Mouse (Mus musculus): ENCODE measurements around the gene AY358078. TPM values are rescaled to one million over a fixed set of nuclear protein-coding genes. Genes with fewer than 3 reads are reported as not detected.

Gene AY358078
- not detected for polyA plus RNA-seq (2014; fragmentation: Illumina TruSeq; extraction: RNeasy Lipid Tissue Mini Kit (QIAGEN cat#74804); ENCODE audit: low replicate concordance)

DNA sequence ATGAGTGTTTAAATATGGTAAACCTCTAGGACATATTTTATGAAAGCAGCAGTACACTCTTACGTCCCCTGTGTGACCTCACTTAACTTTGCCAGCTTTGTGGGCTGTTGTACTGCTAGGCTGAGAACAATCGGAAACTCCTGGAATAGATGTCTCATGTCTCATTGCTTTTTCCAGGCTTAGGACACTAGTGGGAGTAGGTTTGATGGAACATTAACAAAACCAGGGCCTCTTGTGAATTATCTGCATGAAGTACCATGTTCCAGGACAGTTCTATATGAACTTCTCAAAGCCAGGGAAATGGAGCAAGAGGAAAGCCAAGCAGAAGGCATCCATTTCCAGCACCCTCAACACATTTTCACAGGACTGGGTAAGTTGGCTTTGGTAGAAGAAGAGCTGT lies at the start of gene AY358078:
TSS of gene AY358078 (plus strand) at position 301 of the 400 bp plus-strand sequence.

DNA sequence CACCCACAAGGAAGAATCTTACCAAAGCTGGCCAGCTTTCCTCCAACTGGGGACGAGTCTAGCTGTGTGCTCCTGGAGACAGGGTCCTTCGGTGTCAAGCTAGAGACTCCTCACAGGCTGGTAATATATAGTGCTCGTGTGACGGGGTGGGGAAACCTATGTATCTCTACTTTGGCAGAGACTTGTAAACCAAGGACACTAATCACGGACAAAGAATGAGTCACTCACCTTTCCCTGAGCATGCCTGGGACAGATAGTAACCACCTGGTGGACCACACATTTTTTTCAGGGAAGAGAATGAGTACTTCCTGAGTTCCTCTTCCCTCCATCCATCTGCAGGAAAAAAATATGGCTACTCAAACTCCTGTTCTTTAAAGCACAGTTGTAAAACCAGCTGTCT lies 26.4 kb upstream of the AY358078 start, which contains the start of gene Ang4:
TSS of gene Ang4 (minus strand) at position 101 of the 400 bp plus-strand sequence.

DNA sequence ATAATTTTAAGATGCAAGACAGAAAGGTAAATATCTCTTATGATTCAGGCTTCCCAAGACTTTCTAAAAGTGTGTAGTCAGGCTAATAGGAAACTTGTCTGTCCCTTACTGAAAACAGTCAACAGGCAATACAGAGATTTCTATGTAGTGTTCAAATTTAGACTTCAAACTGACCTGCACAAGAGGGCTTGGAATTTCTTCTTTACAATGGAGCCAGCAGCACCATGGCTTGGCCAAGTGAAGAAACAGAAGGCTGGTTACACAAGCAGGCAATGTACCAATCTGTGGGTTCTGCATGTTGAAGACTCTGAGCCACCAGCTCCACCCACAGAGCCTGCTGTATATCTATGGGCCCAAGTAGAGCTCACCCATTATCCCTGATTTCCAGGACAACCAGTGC lies 53.6 kb downstream of the AY358078 start, which contains the start of gene Ear6:
TSS of gene Ear6 (plus strand) at position 301 of the 400 bp plus-strand sequence.

Other genes with a start within 250 kb of the AY358078 start
- not detected for gene Gm5622, start 247.3 kb upstream of the AY358078 start, polyA plus RNA-seq (2014; fragmentation: Illumina TruSeq; extraction: RNeasy Lipid Tissue Mini Kit (QIAGEN cat#74804); ENCODE audit: low replicate concordance)
- not detected for gene Gm17175, start 226.0 kb upstream of the AY358078 start, polyA plus RNA-seq (2014; fragmentation: Illumina TruSeq; extraction: RNeasy Lipid Tissue Mini Kit (QIAGEN cat#74804); ENCODE audit: low replicate concordance)
- gene Gm17174, start 207.9 kb upstream of the AY358078 start, polyA plus RNA-seq (2014; fragmentation: Illumina TruSeq; extraction: RNeasy Lipid Tissue Mini Kit (QIAGEN cat#74804); ENCODE audit: low replicate concordance), result not detected
- gene Gm17078, start 188.7 kb upstream of the AY358078 start, polyA plus RNA-seq (2014; fragmentation: Illumina TruSeq; extraction: RNeasy Lipid Tissue Mini Kit (QIAGEN cat#74804); ENCODE audit: low replicate concordance), result not detected
- not detected for gene Gm4181, start 164.4 kb upstream of the AY358078 start, polyA plus RNA-seq (2014; fragmentation: Illumina TruSeq; extraction: RNeasy Lipid Tissue Mini Kit (QIAGEN cat#74804); ENCODE audit: low replicate concordance)
- gene Gm17079, start 104.6 kb upstream of the AY358078 start, polyA plus RNA-seq (2014; fragmentation: Illumina TruSeq; extraction: RNeasy Lipid Tissue Mini Kit (QIAGEN cat#74804); ENCODE audit: low replicate concordance), result not detected
- gene Gm5800, start 82.9 kb upstream of the AY358078 start, polyA plus RNA-seq (2014; fragmentation: Illumina TruSeq; extraction: RNeasy Lipid Tissue Mini Kit (QIAGEN cat#74804); ENCODE audit: low replicate concordance), result not detected
- gene Ang4, start 26.5 kb upstream of the AY358078 start, polyA plus RNA-seq (2014; fragmentation: Illumina TruSeq; extraction: RNeasy Lipid Tissue Mini Kit (QIAGEN cat#74804); ENCODE audit: low replicate concordance), result 125 TPM
- gene Ear6, start 53.7 kb downstream of the AY358078 start, polyA plus RNA-seq (2014; fragmentation: Illumina TruSeq; extraction: RNeasy Lipid Tissue Mini Kit (QIAGEN cat#74804); ENCODE audit: low replicate concordance), result not detected
- gene Mettl17, start 84.8 kb downstream of the AY358078 start, polyA plus RNA-seq (2014; fragmentation: Illumina TruSeq; extraction: RNeasy Lipid Tissue Mini Kit (QIAGEN cat#74804); ENCODE audit: low replicate concordance), result 3.0 TPM
- 0.97 TPM for gene Slc39a2, start 92.8 kb downstream of the AY358078 start, polyA plus RNA-seq (2014; fragmentation: Illumina TruSeq; extraction: RNeasy Lipid Tissue Mini Kit (QIAGEN cat#74804); ENCODE audit: low replicate concordance)
- 68.9 TPM for gene Ndrg2, start 114.1 kb downstream of the AY358078 start, polyA plus RNA-seq (2014; fragmentation: Illumina TruSeq; extraction: RNeasy Lipid Tissue Mini Kit (QIAGEN cat#74804); ENCODE audit: low replicate concordance)
- gene Tppp2, start 118.4 kb downstream of the AY358078 start, polyA plus RNA-seq (2014; fragmentation: Illumina TruSeq; extraction: RNeasy Lipid Tissue Mini Kit (QIAGEN cat#74804); ENCODE audit: low replicate concordance), result not detected
- not detected for gene Rnase13, start 122.7 kb downstream of the AY358078 start, polyA plus RNA-seq (2014; fragmentation: Illumina TruSeq; extraction: RNeasy Lipid Tissue Mini Kit (QIAGEN cat#74804); ENCODE audit: low replicate concordance)
- gene Arhgef40, start 184.7 kb downstream of the AY358078 start, polyA plus RNA-seq (2014; fragmentation: Illumina TruSeq; extraction: RNeasy Lipid Tissue Mini Kit (QIAGEN cat#74804); ENCODE audit: low replicate concordance), result 2.4 TPM
- gene Tmem253, start 215.6 kb downstream of the AY358078 start, polyA plus RNA-seq (2014; fragmentation: Illumina TruSeq; extraction: RNeasy Lipid Tissue Mini Kit (QIAGEN cat#74804); ENCODE audit: low replicate concordance), result 7.1 TPM
- 0.59 TPM for gene Zfp219, start 220.7 kb downstream of the AY358078 start, polyA plus RNA-seq (2014; fragmentation: Illumina TruSeq; extraction: RNeasy Lipid Tissue Mini Kit (QIAGEN cat#74804); ENCODE audit: low replicate concordance)
- gene Olfr221, start 242.4 kb downstream of the AY358078 start, polyA plus RNA-seq (2014; fragmentation: Illumina TruSeq; extraction: RNeasy Lipid Tissue Mini Kit (QIAGEN cat#74804); ENCODE audit: low replicate concordance), result not detected